Mouse (Mus musculus) liver, adult 2 months (tissue): Measurements from ENCODE around the gene Dync1i2.

Source experiments
- CTCF ChIP-seq: fragments of 200-500 bp; IDR thresholded peaks from 2 replicates; pipeline ENCODE4 v1.5.1; 2011; ENCODE audit warnings: low read depth, low read length, control low read depth
- POLR2A ChIP-seq: fragments of 200-500 bp; IDR thresholded peaks from 2 replicates; pipeline ENCODE4 v1.6.1; 2011; ENCODE audit warnings: low read length, control low read depth; ENCODE audit not compliant: insufficient read depth; ENCODE audit errors: extremely low read depth

DNA sequence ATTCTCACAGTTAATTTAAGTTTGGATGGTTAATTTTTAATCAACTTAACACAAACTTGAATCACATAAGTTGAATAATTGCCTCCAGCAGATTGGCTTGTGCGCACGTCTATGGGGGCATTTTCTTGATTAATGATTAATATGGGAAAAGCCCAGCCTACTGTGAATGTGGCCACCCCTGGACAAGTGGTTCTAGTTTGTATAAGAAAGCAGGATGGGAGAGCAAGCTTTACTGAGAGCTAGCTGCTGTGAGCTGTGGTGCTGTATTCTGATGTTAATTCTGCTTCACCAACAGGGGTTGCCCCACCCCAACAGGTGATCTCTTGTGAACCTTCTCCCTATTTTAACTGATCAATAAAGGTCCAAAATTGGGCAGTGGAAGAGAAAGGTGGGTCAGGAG is 22.6 kb upstream of the Dync1i2 start:
- no peak for TF ChIP-seq CTCF
- no peak for TF ChIP-seq POLR2A
